Mouse (Mus musculus): ENCODE measurements at regions not wholly inside any gene's neighbourhood (a gene's known extent, or its start where the extent isn't known, plus 50 kb on each side); places are given as distances from the start of the nearest gene placed in this dataset.

GRCm38 (mm10) chr8:67622213-67622612, 98.6 kb downstream of the Nat3 start:
- TF ChIP-seq CTCF (conservative IDR thresholded peaks at IDR 0.05 in 1 of 2, IDR thresholded peaks at IDR 0.05 in 1 of 2; ENCODE audit: low read depth in 2 of 2, low read length in 2 of 2) (no peak), ZNF384 (IDR thresholded peaks at IDR 0.05; ENCODE audit: low read depth, low read length) (no peak)

Data from CH12.LX (cell line).